Mouse (Mus musculus): ENCODE measurements around the gene Cxcl10. TPM values are rescaled to one million over a fixed set of nuclear protein-coding genes. Genes with fewer than 3 reads are reported as not detected.

Gene Cxcl10
- polyA plus RNA-seq, 1 experiment from 2014 or later: 1.6 TPM

GRCm38 (mm10) chr5:92345006-92345405 is 3.7 kb downstream of the Cxcl10 start:
- peaks cover 11% of the 10 kb centered on the region; the same call in 1 of the 2 replicates for H3K4me1 ChIP-seq
- peaks cover 23% of the 10 kb centered on the region for H3K27me3 ChIP-seq (replicated peaks)
- no peaks in the 10 kb centered on the region for H3K9me3 ChIP-seq
- no peak overlapping the region for H3K27ac ChIP-seq (replicated peaks)
- H3K4me3 ChIP-seq: no peak overlapping the region
- no peaks in the 10 kb centered on the region for H3K36me3 ChIP-seq
- WGBS: 77% methylated on average over 8 of the region's 8 CpGs
- no peak overlapping the region for H3K4me2 ChIP-seq
- no peak overlapping the region for H3K9ac ChIP-seq
- ATAC-seq (ENCODE audit: extremely low read depth, insufficient number of reproducible peaks, low FRiP score, low TSS enrichment): no peak

DNA sequence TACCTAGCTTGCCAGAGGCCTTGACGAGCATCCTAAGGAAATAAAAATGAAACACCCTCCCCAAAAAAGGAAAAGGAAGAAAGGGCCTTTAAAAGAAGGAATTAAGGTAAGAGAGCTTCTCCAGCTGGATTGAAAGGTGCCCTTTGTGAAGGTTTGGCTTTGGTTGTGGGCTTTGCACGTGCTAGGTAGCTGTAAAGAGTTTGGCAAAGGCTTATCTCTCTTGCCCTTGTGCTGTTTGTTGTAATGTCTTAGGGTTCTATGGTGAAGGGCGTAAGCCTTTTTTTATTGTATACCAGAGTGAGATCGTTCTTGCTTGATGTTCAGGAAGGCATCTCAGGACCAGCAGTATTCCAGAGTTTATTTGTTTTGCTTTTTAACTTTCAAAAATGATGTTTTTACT is 8.1 kb downstream of the Cxcl10 start:
- 0 out of 2 replicates have a peak, but pooled peaks cover 2% of the 10 kb centered on the region for H3K27me3 ChIP-seq (replicated peaks)
- H3K4me1 ChIP-seq: no peaks in the 10 kb centered on the region
- no peak for ATAC-seq (ENCODE audit: extremely low read depth, insufficient number of reproducible peaks, low FRiP score, low TSS enrichment)
- H3K4me2 ChIP-seq: no peak overlapping the region
- WGBS: 56% methylated on average over 4 of the region's 4 CpGs
- H3K36me3 ChIP-seq: no peaks in the 10 kb centered on the region
- H3K27ac ChIP-seq (replicated peaks): no peak overlapping the region
- no peak overlapping the region for H3K9ac ChIP-seq
- no peak overlapping the region for H3K4me3 ChIP-seq
- H3K9me3 ChIP-seq: no peaks in the 10 kb centered on the region

- Histone ChIP-seq H3K27ac (replicated peaks) (no peak overlapping the region), H3K4me3 (no peak overlapping the region), H3K27me3 (replicated peaks) (0 out of 2 replicates have a peak, but pooled peaks cover 2% of the 10 kb centered on the region), H3K4me1 (peaks cover 4% of the 10 kb centered on the region; the same call in 1 of the 2 replicates), H3K36me3 (no peaks in the 10 kb centered on the region), H3K9me3 (no peaks in the 10 kb centered on the region), H3K4me2 (no peak overlapping the region), H3K9ac (no peak overlapping the region)
- no peak for ATAC-seq (ENCODE audit: extremely low read depth, insufficient number of reproducible peaks, low FRiP score, low TSS enrichment)
- WGBS: 81% methylated on average over 3 of the region's 3 CpGs
Observed at GRCm38 (mm10) chr5:92336743-92337142, 11.9 kb downstream of the Cxcl10 start.

GRCm38 (mm10) chr5:92332359-92332840 is 16.3 kb downstream of the Cxcl10 start:
- Histone ChIP-seq H3K4me3 (peak overlapping the region; percentile 28), H3K4me1 (peaks cover 7% of the 10 kb centered on the region; the same call in 1 of the 2 replicates), H3K9me3 (no peaks in the 10 kb centered on the region), H3K9ac (peak overlapping the region; percentile 37; the same call in 1 of the 2 replicates), H3K36me3 (no peaks in the 10 kb centered on the region), H3K27me3 (replicated peaks) (peaks cover 5% of the 10 kb centered on the region; the same call in 1 of the 2 replicates), H3K4me2 (peak overlapping the region; percentile 49), H3K27ac (replicated peaks) (peak overlapping the region; percentile 83)
- 46% methylated on average over 9 of the region's 9 CpGs for WGBS
- no peak for ATAC-seq (ENCODE audit: extremely low read depth, insufficient number of reproducible peaks, low FRiP score, low TSS enrichment)

DNA sequence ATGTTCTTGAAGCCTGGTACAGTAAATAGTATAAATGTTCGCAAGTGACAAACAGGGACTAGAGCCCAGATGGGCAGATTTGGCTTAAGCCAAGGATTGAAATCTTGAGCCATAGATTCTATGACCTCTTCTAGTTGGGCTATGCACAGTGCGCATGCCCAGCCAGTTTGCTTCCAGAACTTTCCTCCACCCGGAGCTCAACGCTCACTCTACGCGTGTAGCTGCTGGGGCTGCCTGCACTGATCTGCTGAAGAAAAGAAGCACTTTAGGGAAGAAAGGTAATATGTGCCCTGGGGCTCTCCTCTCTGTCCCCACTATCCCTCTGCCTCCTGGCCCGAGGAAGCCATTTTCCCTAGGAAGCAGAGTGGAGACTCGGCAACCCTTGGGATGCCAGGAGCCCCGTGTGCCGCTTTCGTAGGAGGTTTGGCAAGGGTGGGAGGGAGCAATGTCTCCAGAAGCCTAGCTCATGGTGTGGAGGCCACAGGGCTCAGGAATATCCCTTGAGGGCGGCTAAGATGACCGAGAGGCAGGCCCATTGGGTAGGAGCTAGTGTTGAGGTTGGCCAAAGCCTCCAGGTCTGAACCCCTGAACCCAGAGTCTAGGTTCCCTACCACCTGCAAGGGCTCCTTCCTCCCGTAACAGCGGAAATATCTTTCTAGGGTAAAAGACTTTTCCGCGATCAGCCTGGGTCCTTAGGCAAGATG is 16.9 kb downstream of the Cxcl10 start, which contains the start of gene Art3:
Gene Art3 (plus strand): TSS at position 193 of the 704 bp plus-strand sequence.
- H3K4me3 ChIP-seq: peak within 1 kb of the TSS; percentile 28
- H3K27ac ChIP-seq (replicated peaks): peak within 1 kb of the TSS; percentile 83
- ATAC-seq (ENCODE audit: extremely low read depth, insufficient number of reproducible peaks, low FRiP score, low TSS enrichment): no peak
- peaks cover 5% of the 10 kb centered on the region; the same call in 1 of the 2 replicates for H3K27me3 ChIP-seq (replicated peaks)
- H3K9me3 ChIP-seq: no peaks in the 10 kb centered on the region
- no peaks in the 10 kb centered on the region for H3K36me3 ChIP-seq
- peaks cover 7% of the 10 kb centered on the region; the same call in 1 of the 2 replicates for H3K4me1 ChIP-seq
- peak within 1 kb of the TSS; percentile 37; the same call in 1 of the 2 replicates for H3K9ac ChIP-seq
- peak within 1 kb of the TSS; percentile 49 for H3K4me2 ChIP-seq
- 81% methylated on average over 17 of the region's 17 CpGs for WGBS

- H3K27me3 ChIP-seq (replicated peaks): peaks cover 5% of the 10 kb centered on the region; the same call in 1 of the 2 replicates
- no peaks in the 10 kb centered on the region for H3K36me3 ChIP-seq
- H3K4me1 ChIP-seq: peaks cover 7% of the 10 kb centered on the region; the same call in 1 of the 2 replicates
- H3K4me3 ChIP-seq: no peak overlapping the region
- no peak overlapping the region for H3K27ac ChIP-seq (replicated peaks)
- no peak for ATAC-seq (ENCODE audit: extremely low read depth, insufficient number of reproducible peaks, low FRiP score, low TSS enrichment)
- H3K9ac ChIP-seq: no peak overlapping the region
- H3K9me3 ChIP-seq: no peaks in the 10 kb centered on the region
- WGBS: 77% methylated on average over 12 of the region's 12 CpGs
- no peak overlapping the region for H3K4me2 ChIP-seq
Observed at GRCm38 (mm10) chr5:92331122-92331521, 17.6 kb downstream of the Cxcl10 start.

DNA sequence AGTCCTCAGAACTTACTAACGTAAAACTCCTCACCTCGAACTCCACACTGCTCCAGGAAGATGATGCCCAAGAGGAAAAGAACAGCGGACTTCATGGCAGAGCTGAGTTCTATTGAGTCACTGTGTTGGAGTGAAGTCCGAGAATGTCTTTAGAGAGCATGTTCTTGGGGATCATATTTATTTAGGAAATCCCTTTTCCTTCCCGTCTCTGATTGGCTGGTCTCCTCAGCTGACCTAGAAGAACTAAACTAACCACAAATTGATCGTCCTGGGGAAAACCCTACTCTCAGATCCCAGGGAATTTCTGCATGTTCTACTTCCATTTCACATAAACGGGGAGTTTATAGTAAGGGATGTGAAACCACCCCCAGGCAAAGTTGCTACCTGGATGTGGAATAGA is 20.8 kb downstream of the Cxcl10 start, which contains the start of gene Cxcl9:
Gene Cxcl9 (minus strand): TSS at position 151 of the 400 bp plus-strand sequence.
- Histone ChIP-seq H3K27ac (replicated peaks) (no peak within 1 kb of the TSS), H3K27me3 (replicated peaks) (peaks cover 5% of the 10 kb centered on the region; the same call in 1 of the 2 replicates), H3K9me3 (no peaks in the 10 kb centered on the region), H3K4me1 (peaks cover 17% of the 10 kb centered on the region), H3K4me3 (no peak within 1 kb of the TSS), H3K4me2 (no peak within 1 kb of the TSS), H3K36me3 (no peaks in the 10 kb centered on the region), H3K9ac (no peak within 1 kb of the TSS)
- 71% methylated on average over 7 of the region's 7 CpGs for WGBS
- ATAC-seq (ENCODE audit: extremely low read depth, insufficient number of reproducible peaks, low FRiP score, low TSS enrichment): no peak

GRCm38 (mm10) chr5:92327367-92327766 is 21.3 kb downstream of the Cxcl10 start:
- Histone ChIP-seq H3K9me3 (no peaks in the 10 kb centered on the region), H3K36me3 (no peaks in the 10 kb centered on the region), H3K9ac (no peak overlapping the region), H3K4me1 (peaks cover 17% of the 10 kb centered on the region), H3K27ac (replicated peaks) (no peak overlapping the region), H3K4me3 (no peak overlapping the region), H3K27me3 (replicated peaks) (peaks cover 5% of the 10 kb centered on the region; the same call in 1 of the 2 replicates), H3K4me2 (no peak overlapping the region)
- 62% methylated on average over 6 of the region's 6 CpGs for WGBS
- no peak for ATAC-seq (ENCODE audit: extremely low read depth, insufficient number of reproducible peaks, low FRiP score, low TSS enrichment)

- no peak overlapping the region for H3K4me3 ChIP-seq
- no peak overlapping the region for H3K27ac ChIP-seq (replicated peaks)
- peaks cover 14% of the 10 kb centered on the region for H3K4me1 ChIP-seq
- no peak overlapping the region for H3K4me2 ChIP-seq
- H3K9ac ChIP-seq: no peak overlapping the region
- peaks cover 5% of the 10 kb centered on the region; the same call in 1 of the 2 replicates for H3K27me3 ChIP-seq (replicated peaks)
- no peak for ATAC-seq (ENCODE audit: extremely low read depth, insufficient number of reproducible peaks, low FRiP score, low TSS enrichment)
- 59% methylated on average over 5 of the region's 5 CpGs for WGBS
- H3K9me3 ChIP-seq: no peaks in the 10 kb centered on the region
- H3K36me3 ChIP-seq: no peaks in the 10 kb centered on the region
Observed at GRCm38 (mm10) chr5:92323264-92323663, 25.4 kb downstream of the Cxcl10 start.

DNA sequence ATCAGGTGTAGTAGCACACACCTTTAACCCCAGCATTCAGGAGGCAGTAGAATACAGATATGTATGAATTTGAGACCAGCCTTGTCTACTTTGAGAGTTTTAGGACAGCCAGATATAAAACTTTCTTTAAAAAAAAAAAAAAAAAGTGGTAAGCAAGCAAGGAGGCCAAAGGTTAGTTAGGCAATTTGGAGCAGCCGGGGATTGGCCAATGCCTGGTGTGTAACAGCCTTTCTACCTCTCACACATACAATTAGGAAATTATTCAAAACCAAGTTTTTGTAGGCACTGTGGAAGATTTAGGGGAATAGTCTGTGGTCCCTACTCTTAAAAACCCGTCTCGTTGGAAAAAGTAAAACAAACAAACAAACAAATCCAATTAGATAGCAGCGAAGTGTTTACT is 26.1 kb downstream of the Cxcl10 start:
- H3K27me3 ChIP-seq (replicated peaks): no peaks in the 10 kb centered on the region
- 71% methylated on average over 4 of the region's 4 CpGs for WGBS
- no peak overlapping the region for H3K9ac ChIP-seq
- no peak overlapping the region for H3K4me2 ChIP-seq
- ATAC-seq (ENCODE audit: extremely low read depth, insufficient number of reproducible peaks, low FRiP score, low TSS enrichment): no peak
- H3K36me3 ChIP-seq: no peaks in the 10 kb centered on the region
- H3K27ac ChIP-seq (replicated peaks): no peak overlapping the region
- peaks cover 14% of the 10 kb centered on the region for H3K4me1 ChIP-seq
- H3K9me3 ChIP-seq: no peaks in the 10 kb centered on the region
- no peak overlapping the region for H3K4me3 ChIP-seq

DNA sequence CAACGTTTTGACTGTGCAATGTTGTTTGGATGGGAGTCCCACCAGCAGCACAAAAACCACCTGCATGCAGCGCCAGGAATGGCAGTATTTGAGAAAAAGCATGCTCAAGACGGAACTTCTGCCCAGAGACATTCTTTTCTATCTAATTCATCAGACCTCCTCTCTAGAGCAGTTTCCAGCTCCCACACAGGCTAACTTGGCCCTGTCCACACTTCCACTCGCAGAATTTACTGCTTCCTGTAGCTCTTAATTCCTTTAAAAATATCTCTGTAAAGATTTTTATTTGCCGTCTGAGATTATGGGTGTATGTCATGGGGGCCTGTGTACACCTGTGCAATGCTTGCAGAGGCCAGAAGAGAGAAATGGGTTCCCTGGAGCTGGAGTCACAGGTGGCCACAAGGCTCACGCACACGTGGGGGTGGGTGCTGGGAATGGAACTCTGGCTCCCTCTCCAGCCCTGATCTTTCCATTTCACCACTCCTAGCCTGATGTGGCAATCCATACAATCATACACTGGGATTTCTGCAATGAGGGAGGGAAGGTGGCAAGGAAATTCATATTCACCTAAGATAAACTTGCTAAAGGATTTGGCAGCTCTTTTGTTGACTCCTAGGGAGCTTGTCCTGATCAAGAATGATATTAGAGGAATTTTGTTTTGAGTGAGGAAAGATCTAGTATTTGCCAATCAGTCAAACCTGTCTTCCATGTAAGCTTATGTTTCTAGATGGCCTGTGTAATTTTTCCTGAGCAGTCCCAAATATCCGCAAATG is 26.9 kb downstream of the Cxcl10 start:
- no peaks in the 10 kb centered on the region for H3K27me3 ChIP-seq (replicated peaks)
- no peak overlapping the region for H3K4me2 ChIP-seq
- no peak overlapping the region for H3K27ac ChIP-seq (replicated peaks)
- no peak overlapping the region for H3K9ac ChIP-seq
- no peaks in the 10 kb centered on the region for H3K36me3 ChIP-seq
- WGBS: 57% methylated on average over 8 of the region's 8 CpGs
- ATAC-seq (ENCODE audit: extremely low read depth, insufficient number of reproducible peaks, low FRiP score, low TSS enrichment): no peak
- no peak overlapping the region for H3K4me3 ChIP-seq
- H3K4me1 ChIP-seq: peaks cover 14% of the 10 kb centered on the region
- no peaks in the 10 kb centered on the region for H3K9me3 ChIP-seq
